Mouse (Mus musculus): Measurements from ENCODE around the gene Polr2j. TPM values are rescaled to one million over a fixed set of nuclear protein-coding genes. Genes with fewer than 3 reads are reported as not detected.
"Not testable (repeated sequence)": the region's sequence is repeated elsewhere in the genome, so short reads cannot be mapped to it uniquely, and the experiment has no call there.

Polr2j gene
- polyA plus RNA-seq, 1 experiment from 2014 or later, result 226 TPM

- H3K9me3 ChIP-seq (replicated peaks); H3K9ac ChIP-seq (replicated peaks); H3K36me3 ChIP-seq; ATAC-seq (ENCODE audit: low FRiP score); H3K27ac ChIP-seq (replicated peaks); H3K27me3 ChIP-seq (replicated peaks); H3K4me2 ChIP-seq; H3K4me3 ChIP-seq (replicated peaks): not testable (repeated sequence)
- H3K4me1 ChIP-seq, result peaks cover 24% of the 10 kb centered on the region
- 43% methylated on average over 4 of the region's 4 CpGs for WGBS
These were observed 2.9 kb upstream of the Polr2j start for GRCm38 (mm10) chr5:136113546-136113945.

GRCm38 (mm10) chr5:136116784-136117112 is 317 bp downstream of the Polr2j start:
- Histone ChIP-seq H3K27me3 (replicated peaks) (no peaks in the 10 kb centered on the region), H3K4me2 (peak overlapping the region; percentile 93), H3K4me1 (peaks cover 31% of the 10 kb centered on the region), H3K9me3 (replicated peaks) (no peaks in the 10 kb centered on the region), H3K36me3 (peaks cover 24% of the 10 kb centered on the region), H3K4me3 (replicated peaks) (peak overlapping the region; percentile 97), H3K9ac (replicated peaks) (peak overlapping the region; percentile 96), H3K27ac (replicated peaks) (peak overlapping the region; percentile 83)
- 0% methylated on average over 22 of the region's 22 CpGs for WGBS
- ATAC-seq (ENCODE audit: low FRiP score), result peak; percentile 55

GRCm38 (mm10) chr5:136122165-136122564 is 5.7 kb downstream of the Polr2j start:
- H3K4me1 ChIP-seq, result peaks cover 21% of the 10 kb centered on the region
- no peak overlapping the region for H3K9ac ChIP-seq (replicated peaks)
- no peaks in the 10 kb centered on the region for H3K27me3 ChIP-seq (replicated peaks)
- H3K27ac ChIP-seq (replicated peaks), result no peak overlapping the region
- WGBS, result 85% methylated on average over 10 of the region's 10 CpGs
- H3K36me3 ChIP-seq, result peaks cover 76% of the 10 kb centered on the region
- no peak overlapping the region for H3K4me2 ChIP-seq
- H3K4me3 ChIP-seq (replicated peaks), result no peak overlapping the region
- no peak for ATAC-seq (ENCODE audit: low FRiP score)
- H3K9me3 ChIP-seq (replicated peaks), result no peaks in the 10 kb centered on the region

GRCm38 (mm10) chr5:136135571-136136291 is 19.3 kb downstream of the Polr2j start, which contains the start of the genes Lrwd1 and Alkbh4:
TSS of gene Lrwd1 (minus strand) at chr5:136136074.
TSS of gene Alkbh4 (plus strand) at chr5:136136146.
- Histone ChIP-seq H3K9me3 (replicated peaks) (no peaks in the 10 kb centered on the region), H3K27me3 (replicated peaks) (no peaks in the 10 kb centered on the region), H3K36me3 (peaks cover 34% of the 10 kb centered on the region), H3K4me2 (peak within 1 kb of the TSS; percentile 80), H3K9ac (replicated peaks) (peak within 1 kb of the TSS; percentile 76), H3K4me3 (replicated peaks) (peak within 1 kb of the TSS; percentile 83), H3K27ac (replicated peaks) (peak within 1 kb of the TSS; percentile 67), H3K4me1 (peaks cover 34% of the 10 kb centered on the region)
- peak; percentile 95 for ATAC-seq (ENCODE audit: low FRiP score)
- WGBS, result under 1% methylated on average over 60 of the region's 60 CpGs

GRCm38 (mm10) chr5:136136292-136136990 is 20.0 kb downstream of the Polr2j start:
- Histone ChIP-seq H3K27me3 (replicated peaks) (no peaks in the 10 kb centered on the region), H3K9me3 (replicated peaks) (no peaks in the 10 kb centered on the region), H3K4me3 (replicated peaks) (peak overlapping the region; percentile 83), H3K27ac (replicated peaks) (peak overlapping the region; percentile 67), H3K4me1 (peaks cover 34% of the 10 kb centered on the region), H3K9ac (replicated peaks) (peak overlapping the region; percentile 76), H3K36me3 (peaks cover 40% of the 10 kb centered on the region), H3K4me2 (peak overlapping the region; percentile 80)
- 11% methylated on average over 20 of the region's 20 CpGs for WGBS
- ATAC-seq (ENCODE audit: low FRiP score), result peak; percentile 11

- Histone ChIP-seq H3K4me1 (peaks cover 34% of the 10 kb centered on the region), H3K36me3 (peaks cover 41% of the 10 kb centered on the region), H3K9me3 (replicated peaks) (no peaks in the 10 kb centered on the region), H3K9ac (replicated peaks) (no peak overlapping the region), H3K27me3 (replicated peaks) (no peaks in the 10 kb centered on the region), H3K4me2 (no peak overlapping the region), H3K27ac (replicated peaks) (no peak overlapping the region), H3K4me3 (replicated peaks) (no peak overlapping the region; the same call in 1 of the 2 replicates)
- WGBS, result 79% methylated on average over 13 of the region's 13 CpGs
- no peak for ATAC-seq (ENCODE audit: low FRiP score)
These were observed 21.3 kb downstream of the Polr2j start for GRCm38 (mm10) chr5:136137658-136138274.

- Histone ChIP-seq H3K4me3 (replicated peaks) (no peak overlapping the region), H3K4me2 (no peak overlapping the region), H3K27ac (replicated peaks) (no peak overlapping the region), H3K9ac (replicated peaks) (no peak overlapping the region), H3K36me3 (peaks cover 34% of the 10 kb centered on the region), H3K9me3 (replicated peaks) (no peaks in the 10 kb centered on the region), H3K4me1 (peaks cover 33% of the 10 kb centered on the region), H3K27me3 (replicated peaks) (no peaks in the 10 kb centered on the region)
- WGBS, result 95% methylated on average over 13 of the region's 13 CpGs
- ATAC-seq (ENCODE audit: low FRiP score), result no peak
These were observed 23.0 kb downstream of the Polr2j start for GRCm38 (mm10) chr5:136139393-136139792.

GRCm38 (mm10) chr5:136140057-136140482 is 23.6 kb downstream of the Polr2j start:
- Histone ChIP-seq H3K9me3 (replicated peaks) (no peaks in the 10 kb centered on the region), H3K9ac (replicated peaks) (no peak overlapping the region), H3K27ac (replicated peaks) (no peak overlapping the region), H3K27me3 (replicated peaks) (no peaks in the 10 kb centered on the region), H3K4me2 (no peak overlapping the region), H3K4me1 (peaks cover 26% of the 10 kb centered on the region), H3K36me3 (peaks cover 34% of the 10 kb centered on the region), H3K4me3 (replicated peaks) (no peak overlapping the region)
- 93% methylated on average over 10 of the region's 10 CpGs for WGBS
- no peak for ATAC-seq (ENCODE audit: low FRiP score)

GRCm38 (mm10) chr5:136142746-136143145 is 26.3 kb downstream of the Polr2j start:
- ATAC-seq (ENCODE audit: low FRiP score), result no peak
- Histone ChIP-seq H3K27ac (replicated peaks) (no peak overlapping the region), H3K27me3 (replicated peaks) (no peaks in the 10 kb centered on the region), H3K9me3 (replicated peaks) (no peaks in the 10 kb centered on the region), H3K4me1 (peaks cover 9% of the 10 kb centered on the region; the same call in 1 of the 2 replicates), H3K4me3 (replicated peaks) (no peak overlapping the region), H3K4me2 (no peak overlapping the region), H3K36me3 (peaks cover 34% of the 10 kb centered on the region), H3K9ac (replicated peaks) (no peak overlapping the region)
- WGBS, result 91% methylated on average over 5 of the region's 5 CpGs

- peaks cover 4% of the 10 kb centered on the region; the same call in 1 of the 2 replicates for H3K4me1 ChIP-seq
- H3K4me2 ChIP-seq, result no peak overlapping the region
- H3K27me3 ChIP-seq (replicated peaks), result no peaks in the 10 kb centered on the region
- peaks cover 34% of the 10 kb centered on the region for H3K36me3 ChIP-seq
- ATAC-seq (ENCODE audit: low FRiP score), result no peak
- H3K27ac ChIP-seq (replicated peaks), result no peak overlapping the region
- no peaks in the 10 kb centered on the region for H3K9me3 ChIP-seq (replicated peaks)
- H3K4me3 ChIP-seq (replicated peaks), result no peak overlapping the region
- WGBS, result 90% methylated on average over 6 of the region's 6 CpGs
- H3K9ac ChIP-seq (replicated peaks), result no peak overlapping the region
These were observed 26.8 kb downstream of the Polr2j start for GRCm38 (mm10) chr5:136143161-136143755.

- H3K9ac ChIP-seq (replicated peaks), result no peak overlapping the region
- 63% methylated on average over 12 of the region's 12 CpGs for WGBS
These were observed 28.4 kb downstream of the Polr2j start for GRCm38 (mm10) chr5:136144606-136145430.

More at GRCm38 (mm10) chr5:136144606-136145430, 28.4 kb downstream of the Polr2j start:
- no peaks in the 10 kb centered on the region for H3K27me3 ChIP-seq (replicated peaks)
- no peak for ATAC-seq (ENCODE audit: low FRiP score)
- H3K4me1 ChIP-seq, result no peaks in the 10 kb centered on the region
- H3K9me3 ChIP-seq (replicated peaks), result no peaks in the 10 kb centered on the region
- H3K36me3 ChIP-seq, result peaks cover 28% of the 10 kb centered on the region
- H3K4me3 ChIP-seq (replicated peaks), result no peak overlapping the region
- H3K27ac ChIP-seq (replicated peaks), result no peak overlapping the region
- no peak overlapping the region for H3K4me2 ChIP-seq

Measured in neural tube, embryonic 15.5 days (tissue).